Mouse (Mus musculus): Measurements from ENCODE around the gene D10Wsu102e. TPM values are rescaled to one million over a fixed set of nuclear protein-coding genes. Genes with fewer than 3 reads are reported as not detected.
"Not testable (repeated sequence)": the region's sequence is repeated elsewhere in the genome, so short reads cannot be mapped to it uniquely, and the experiment has no call there.

The D10Wsu102e gene
- polyA plus RNA-seq, 1 experiment from 2014 or later: 1.3 TPM

DNA sequence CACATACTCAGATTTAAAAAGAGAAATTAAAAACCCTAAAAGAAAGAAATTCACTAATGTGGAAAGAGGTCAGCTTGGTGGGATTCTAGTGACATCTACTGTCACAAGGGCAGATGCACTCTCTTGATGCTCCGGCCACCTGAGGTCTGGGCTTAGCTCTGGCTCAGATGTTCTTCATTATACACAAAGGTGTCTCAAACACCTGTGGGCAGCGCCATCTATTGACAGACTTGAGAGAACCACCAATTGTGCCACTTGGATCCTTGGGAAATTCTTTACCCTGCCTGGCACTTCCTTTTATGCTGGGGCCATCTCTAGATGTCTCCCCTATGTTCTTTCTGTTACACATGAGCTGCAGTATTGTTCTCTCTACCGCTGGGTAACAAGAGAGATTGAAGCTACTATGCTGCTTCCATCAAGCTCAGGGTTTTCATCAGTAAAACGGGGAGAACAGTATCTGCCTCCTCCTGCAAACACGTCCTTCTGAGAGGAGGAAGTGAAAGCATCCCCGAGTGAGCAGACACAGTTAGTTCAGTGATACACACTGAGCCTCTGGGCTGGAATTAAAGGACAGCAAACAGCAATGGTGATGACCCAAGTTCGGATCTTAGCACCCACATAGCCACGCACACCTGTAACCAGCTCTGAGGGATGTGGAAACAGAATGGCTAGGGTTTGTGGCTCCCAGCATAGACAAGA is 149.1 kb downstream of the D10Wsu102e start:
- Histone ChIP-seq H3K4me2 (ENCODE audit: low read length) (no peak overlapping the region), H3K9me3 (ENCODE audit: control insufficient read depth, low read length) (no peaks in the 10 kb centered on the region), H3K27me3 (replicated peaks; ENCODE audit: control insufficient read depth, insufficient read depth, low read length) (no peaks in the 10 kb centered on the region), H3K4me3 (replicated peaks; ENCODE audit: low read length) (no peak overlapping the region), H3K36me3 (ENCODE audit: control insufficient read depth, insufficient read depth) (peaks cover 26% of the 10 kb centered on the region), H3K4me1 (replicated peaks; ENCODE audit: control insufficient read depth, insufficient read depth, low read length) (no peaks in the 10 kb centered on the region), H3K9ac (replicated peaks; ENCODE audit: low read depth, low read length) (no peak overlapping the region), H3K27ac (ENCODE audit: low read length) (no peak overlapping the region)
- no peak for ATAC-seq
- WGBS: 69% methylated on average over 8 of the region's 8 CpGs

DNA sequence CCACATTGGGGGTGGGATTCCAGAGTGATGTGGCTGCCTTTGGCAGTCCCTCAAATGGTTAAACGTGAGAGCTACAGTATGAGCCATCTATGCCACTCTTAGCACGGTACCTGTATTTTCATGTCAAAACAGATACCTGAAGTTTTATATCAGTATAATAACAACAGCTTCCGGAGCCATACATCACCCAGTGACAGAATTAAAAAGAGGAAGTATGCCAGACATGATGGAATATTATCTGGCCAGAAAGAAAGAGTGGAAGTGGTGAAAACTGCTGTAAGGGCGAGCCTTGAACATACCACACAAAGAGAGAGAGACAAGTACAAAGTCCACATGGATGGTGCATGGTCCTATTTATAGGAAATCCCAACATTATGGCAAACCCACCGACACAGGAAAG is 151.3 kb downstream of the D10Wsu102e start:
- no peaks in the 10 kb centered on the region for H3K9me3 ChIP-seq (ENCODE audit: control insufficient read depth, low read length)
- no peak for ATAC-seq
- H3K27me3 ChIP-seq (replicated peaks; ENCODE audit: control insufficient read depth, insufficient read depth, low read length): no peaks in the 10 kb centered on the region
- no peaks in the 10 kb centered on the region for H3K4me1 ChIP-seq (replicated peaks; ENCODE audit: control insufficient read depth, insufficient read depth, low read length)
- no peak overlapping the region for H3K4me2 ChIP-seq (ENCODE audit: low read length)
- H3K4me3 ChIP-seq (replicated peaks; ENCODE audit: low read length): no peak overlapping the region
- 82% methylated on average over 5 of the region's 5 CpGs for WGBS
- H3K9ac ChIP-seq (replicated peaks; ENCODE audit: low read depth, low read length): no peak overlapping the region
- peaks cover 29% of the 10 kb centered on the region for H3K36me3 ChIP-seq (ENCODE audit: control insufficient read depth, insufficient read depth)
- no peak overlapping the region for H3K27ac ChIP-seq (ENCODE audit: low read length)

DNA sequence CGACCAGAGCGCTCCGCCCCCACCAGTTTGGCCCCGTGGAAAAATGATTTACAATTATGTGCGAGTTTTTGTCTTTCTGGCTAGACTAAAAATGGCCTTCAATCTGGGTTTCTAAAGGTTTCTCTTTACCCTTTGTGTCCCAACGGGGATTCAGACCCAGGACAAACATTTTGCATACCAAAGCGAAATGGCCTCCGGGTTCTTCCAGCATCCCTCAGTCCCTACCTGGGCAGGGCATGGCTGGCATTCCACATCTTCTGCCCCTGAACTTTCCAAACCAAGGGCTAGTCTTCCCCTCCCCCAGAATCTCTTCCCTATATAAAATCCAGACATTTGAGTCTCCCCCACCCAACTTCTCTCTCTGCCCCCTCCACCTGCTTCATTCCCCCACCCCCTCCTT is 153.7 kb downstream of the D10Wsu102e start:
- no peaks in the 10 kb centered on the region for H3K9me3 ChIP-seq (ENCODE audit: control insufficient read depth, low read length)
- H3K27me3 ChIP-seq (replicated peaks; ENCODE audit: control insufficient read depth, insufficient read depth, low read length): no peaks in the 10 kb centered on the region
- WGBS: 78% methylated on average over 8 of the region's 8 CpGs
- no peak overlapping the region for H3K27ac ChIP-seq (ENCODE audit: low read length)
- H3K36me3 ChIP-seq (ENCODE audit: control insufficient read depth, insufficient read depth): peaks cover 26% of the 10 kb centered on the region
- no peak overlapping the region for H3K4me3 ChIP-seq (replicated peaks; ENCODE audit: low read length)
- no peak overlapping the region for H3K4me2 ChIP-seq (ENCODE audit: low read length)
- H3K9ac ChIP-seq (replicated peaks; ENCODE audit: low read depth, low read length): no peak overlapping the region
- no peak for ATAC-seq
- H3K4me1 ChIP-seq (replicated peaks; ENCODE audit: control insufficient read depth, insufficient read depth, low read length): no peaks in the 10 kb centered on the region

DNA sequence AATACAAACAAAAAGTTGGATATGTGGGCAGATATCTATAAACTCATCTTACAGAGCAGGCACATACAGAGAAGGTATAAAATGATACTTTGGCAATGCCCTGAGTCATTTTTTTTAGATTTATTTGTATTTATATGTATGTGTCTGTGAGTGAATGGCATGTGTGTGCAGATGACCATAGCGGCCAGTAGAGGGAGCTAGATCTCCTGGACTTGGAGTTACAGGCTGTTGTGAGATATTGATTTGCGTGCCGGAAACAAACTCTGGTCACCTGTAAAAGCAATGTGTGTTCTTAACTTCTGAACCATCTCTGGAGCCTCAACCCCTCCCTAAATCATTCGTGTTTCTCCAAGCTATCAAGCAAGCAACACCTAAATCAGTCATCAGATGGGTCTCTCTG is 161.0 kb downstream of the D10Wsu102e start:
- peaks cover 20% of the 10 kb centered on the region for H3K36me3 ChIP-seq (ENCODE audit: control insufficient read depth, insufficient read depth)
- H3K27ac ChIP-seq (ENCODE audit: low read length): no peak overlapping the region
- H3K4me2 ChIP-seq (ENCODE audit: low read length): no peak overlapping the region
- no peaks in the 10 kb centered on the region for H3K27me3 ChIP-seq (replicated peaks; ENCODE audit: control insufficient read depth, insufficient read depth, low read length)
- H3K4me3 ChIP-seq (replicated peaks; ENCODE audit: low read length): no peak overlapping the region
- no peaks in the 10 kb centered on the region for H3K9me3 ChIP-seq (ENCODE audit: control insufficient read depth, low read length)
- H3K9ac ChIP-seq (replicated peaks; ENCODE audit: low read depth, low read length): no peak overlapping the region
- WGBS: 83% methylated on average over 4 of the region's 4 CpGs
- H3K4me1 ChIP-seq (replicated peaks; ENCODE audit: control insufficient read depth, insufficient read depth, low read length): no peaks in the 10 kb centered on the region
- ATAC-seq: no peak

DNA sequence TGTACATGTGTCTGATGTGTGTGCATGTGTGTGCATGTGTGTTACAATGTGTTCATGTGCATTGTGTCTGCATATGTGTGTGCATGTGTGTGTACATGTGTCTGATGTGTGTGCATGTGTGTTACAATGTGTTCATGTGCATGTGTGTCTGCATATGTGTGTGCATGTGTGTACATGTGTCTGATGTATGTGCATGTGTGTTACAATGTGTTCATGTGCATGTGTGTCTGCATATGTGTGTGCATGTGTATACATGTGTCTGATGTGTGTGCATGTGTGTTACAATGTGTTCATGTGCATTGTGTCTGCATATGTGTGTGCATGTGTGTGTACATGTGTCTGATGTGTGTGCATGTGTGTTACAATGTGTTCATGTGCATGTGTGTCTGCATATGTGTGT is 164.2 kb downstream of the D10Wsu102e start:
- H3K9me3 ChIP-seq (ENCODE audit: control insufficient read depth, low read length); H3K27ac ChIP-seq (ENCODE audit: low read length); ATAC-seq; H3K27me3 ChIP-seq (replicated peaks; ENCODE audit: control insufficient read depth, insufficient read depth, low read length); H3K9ac ChIP-seq (replicated peaks; ENCODE audit: low read depth, low read length); H3K4me1 ChIP-seq (replicated peaks; ENCODE audit: control insufficient read depth, insufficient read depth, low read length); H3K4me2 ChIP-seq (ENCODE audit: low read length); H3K4me3 ChIP-seq (replicated peaks; ENCODE audit: low read length): not testable (repeated sequence)
- peaks cover 22% of the 10 kb centered on the region for H3K36me3 ChIP-seq (ENCODE audit: control insufficient read depth, insufficient read depth)

DNA sequence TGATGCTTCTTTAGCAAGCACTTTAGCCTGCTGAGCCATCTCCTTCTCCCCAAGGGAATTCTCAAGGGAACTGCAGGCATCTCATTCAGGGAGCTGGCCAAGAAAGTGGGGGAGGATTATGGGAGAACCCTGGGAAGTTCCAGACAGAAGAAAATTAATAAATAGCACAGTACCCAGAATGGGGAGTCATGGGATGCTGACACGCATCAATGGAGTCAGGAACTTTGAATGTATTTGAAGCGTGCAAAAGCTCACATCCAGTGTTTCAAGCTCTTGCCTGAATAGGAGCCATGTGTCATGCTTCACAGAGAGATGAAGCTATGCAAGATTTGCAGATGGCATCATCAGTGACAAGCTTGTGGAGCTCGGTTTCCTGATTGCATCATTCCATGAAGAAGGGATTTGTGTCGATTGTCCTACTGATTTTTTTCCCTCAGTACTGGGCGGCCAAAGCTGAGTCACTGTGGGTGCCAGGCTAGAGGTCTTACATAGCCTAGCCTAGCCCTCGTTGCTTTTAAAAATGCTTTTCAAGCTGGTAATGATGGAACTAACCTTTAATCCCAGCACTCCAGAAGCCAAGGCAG is 170.5 kb downstream of the D10Wsu102e start:
- WGBS: 93% methylated on average over 6 of the region's 6 CpGs
- H3K9me3 ChIP-seq (ENCODE audit: control insufficient read depth, low read length): no peaks in the 10 kb centered on the region
- H3K4me3 ChIP-seq (replicated peaks; ENCODE audit: low read length): no peak overlapping the region
- peaks cover 6% of the 10 kb centered on the region for H3K4me1 ChIP-seq (replicated peaks; ENCODE audit: control insufficient read depth, insufficient read depth, low read length)
- peaks cover 6% of the 10 kb centered on the region; the same call in 1 of the 2 replicates for H3K36me3 ChIP-seq (ENCODE audit: control insufficient read depth, insufficient read depth)
- H3K4me2 ChIP-seq (ENCODE audit: low read length): no peak overlapping the region
- H3K27me3 ChIP-seq (replicated peaks; ENCODE audit: control insufficient read depth, insufficient read depth, low read length): no peaks in the 10 kb centered on the region
- H3K27ac ChIP-seq (ENCODE audit: low read length): no peak overlapping the region
- ATAC-seq: no peak
- no peak overlapping the region for H3K9ac ChIP-seq (replicated peaks; ENCODE audit: low read depth, low read length)

DNA sequence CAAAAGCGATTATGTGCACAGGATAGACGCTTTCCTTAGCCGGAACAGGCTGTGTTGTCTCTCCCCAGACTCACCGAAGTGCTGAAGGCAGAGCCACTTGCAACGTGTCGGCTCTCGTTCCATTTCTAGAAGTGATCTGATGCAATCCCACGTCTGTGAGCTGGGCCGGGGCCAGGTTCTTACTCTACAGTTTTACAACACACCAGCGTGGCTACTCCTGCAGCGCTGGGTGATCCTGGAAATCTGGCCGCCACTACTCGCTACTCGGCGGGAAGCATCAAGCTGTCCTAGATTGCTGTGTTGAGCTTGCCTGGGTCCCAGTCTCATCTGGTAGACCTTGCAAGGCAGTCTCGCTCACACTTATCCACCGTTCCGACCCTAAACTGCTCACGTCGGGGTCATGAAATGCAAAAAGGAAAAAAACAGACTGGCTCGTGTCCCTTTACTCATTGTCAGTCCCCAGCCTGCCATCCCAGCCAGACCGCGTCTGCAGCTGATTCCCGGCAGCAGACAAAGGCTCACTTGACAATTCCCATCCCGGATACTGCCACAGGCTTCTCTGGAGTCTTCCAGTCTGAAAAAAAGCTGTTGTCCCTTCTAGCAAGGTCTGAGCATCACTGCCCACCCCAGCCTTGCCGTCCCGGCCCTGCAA is 173.4 kb downstream of the D10Wsu102e start:
- peaks cover 6% of the 10 kb centered on the region for H3K4me1 ChIP-seq (replicated peaks; ENCODE audit: control insufficient read depth, insufficient read depth, low read length)
- peak overlapping the region; percentile 54 for H3K27ac ChIP-seq (ENCODE audit: low read length)
- H3K36me3 ChIP-seq (ENCODE audit: control insufficient read depth, insufficient read depth): no peaks in the 10 kb centered on the region
- H3K4me2 ChIP-seq (ENCODE audit: low read length): peak overlapping the region; percentile 57
- peak overlapping the region; percentile 55 for H3K4me3 ChIP-seq (replicated peaks; ENCODE audit: low read length)
- ATAC-seq: peak; percentile 71
- H3K27me3 ChIP-seq (replicated peaks; ENCODE audit: control insufficient read depth, insufficient read depth, low read length): no peaks in the 10 kb centered on the region
- peak overlapping the region; percentile 76 for H3K9ac ChIP-seq (replicated peaks; ENCODE audit: low read depth, low read length)
- H3K9me3 ChIP-seq (ENCODE audit: control insufficient read depth, low read length): no peaks in the 10 kb centered on the region
- 2% methylated on average over 27 of the region's 27 CpGs for WGBS

DNA sequence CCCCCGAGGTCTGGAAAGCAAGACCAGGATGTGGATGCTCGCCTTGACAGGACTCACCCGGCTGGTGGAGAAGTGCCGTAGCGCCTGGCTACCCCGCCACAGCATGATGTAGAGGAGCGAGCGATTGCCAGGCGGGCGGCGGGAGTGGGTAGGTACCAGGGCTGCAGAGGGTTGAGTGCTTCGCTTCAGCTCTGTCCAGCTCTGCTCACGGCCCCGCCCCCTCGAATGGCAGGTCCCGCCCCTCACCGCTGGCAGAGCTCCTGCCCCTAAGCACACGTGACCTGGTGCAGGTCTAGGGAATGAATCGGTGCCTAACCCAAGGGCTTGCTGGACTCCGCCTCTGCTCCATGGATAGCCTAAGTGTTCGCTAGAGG is 173.9 kb downstream of the D10Wsu102e start, which contains the start of gene Aldh1l2:
Gene Aldh1l2 (minus strand): TSS at position 231 of the 374 bp plus-strand sequence.
- H3K9ac ChIP-seq (replicated peaks; ENCODE audit: low read depth, low read length): peak within 1 kb of the TSS; percentile 76
- no peaks in the 10 kb centered on the region for H3K9me3 ChIP-seq (ENCODE audit: control insufficient read depth, low read length)
- H3K4me1 ChIP-seq (replicated peaks; ENCODE audit: control insufficient read depth, insufficient read depth, low read length): peaks cover 6% of the 10 kb centered on the region
- no peaks in the 10 kb centered on the region for H3K36me3 ChIP-seq (ENCODE audit: control insufficient read depth, insufficient read depth)
- ATAC-seq: peak; percentile 96
- H3K4me2 ChIP-seq (ENCODE audit: low read length): peak within 1 kb of the TSS; percentile 57
- WGBS: 2% methylated on average over 19 of the region's 21 CpGs
- H3K27me3 ChIP-seq (replicated peaks; ENCODE audit: control insufficient read depth, insufficient read depth, low read length): no peaks in the 10 kb centered on the region
- H3K27ac ChIP-seq (ENCODE audit: low read length): peak within 1 kb of the TSS; percentile 54
- H3K4me3 ChIP-seq (replicated peaks; ENCODE audit: low read length): peak within 1 kb of the TSS; percentile 55

DNA sequence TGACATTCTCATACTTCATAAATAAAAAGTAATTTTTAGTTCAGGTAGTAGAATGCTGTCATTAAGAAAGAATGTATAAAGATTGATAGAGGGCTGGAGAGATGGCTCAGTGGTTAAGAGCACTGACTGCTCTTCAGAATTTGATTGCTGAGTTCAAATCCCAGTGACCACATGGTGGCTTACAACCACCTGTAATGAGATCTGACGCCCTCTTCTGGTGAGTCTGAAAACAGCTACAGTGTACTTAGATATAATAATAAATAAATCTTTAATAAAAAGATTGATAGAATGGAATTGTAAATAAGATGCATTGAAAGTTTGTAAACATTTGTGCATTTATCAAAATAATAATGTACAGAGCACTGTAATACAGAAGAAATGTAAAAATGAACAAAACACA is 176.4 kb downstream of the D10Wsu102e start:
- Histone ChIP-seq H3K9ac (replicated peaks; ENCODE audit: low read depth, low read length) (no peak overlapping the region), H3K27ac (ENCODE audit: low read length) (no peak overlapping the region), H3K4me3 (replicated peaks; ENCODE audit: low read length) (no peak overlapping the region), H3K4me1 (replicated peaks; ENCODE audit: control insufficient read depth, insufficient read depth, low read length) (peaks cover 6% of the 10 kb centered on the region), H3K27me3 (replicated peaks; ENCODE audit: control insufficient read depth, insufficient read depth, low read length) (no peaks in the 10 kb centered on the region), H3K4me2 (ENCODE audit: low read length) (no peak overlapping the region), H3K36me3 (ENCODE audit: control insufficient read depth, insufficient read depth) (no peaks in the 10 kb centered on the region), H3K9me3 (ENCODE audit: control insufficient read depth, low read length) (no peaks in the 10 kb centered on the region)
- no peak for ATAC-seq
- 8% methylated on average over 1 of the region's 1 CpGs for WGBS
